Mouse (Mus musculus) thymus, adult 18-20 months (tissue): Measurements from ENCODE around the gene T.
"Not testable (repeated sequence)": the region's sequence is repeated elsewhere in the genome, so short reads cannot be mapped to it uniquely, and the experiment has no call there.

Experiments
- DNase-seq, 2 experiments: peaks; one replicate each; pipeline ENCODE4 v3.0.0; 2022; ENCODE audit warnings: mixed read lengths in 2 of 2

T gene

DNA sequence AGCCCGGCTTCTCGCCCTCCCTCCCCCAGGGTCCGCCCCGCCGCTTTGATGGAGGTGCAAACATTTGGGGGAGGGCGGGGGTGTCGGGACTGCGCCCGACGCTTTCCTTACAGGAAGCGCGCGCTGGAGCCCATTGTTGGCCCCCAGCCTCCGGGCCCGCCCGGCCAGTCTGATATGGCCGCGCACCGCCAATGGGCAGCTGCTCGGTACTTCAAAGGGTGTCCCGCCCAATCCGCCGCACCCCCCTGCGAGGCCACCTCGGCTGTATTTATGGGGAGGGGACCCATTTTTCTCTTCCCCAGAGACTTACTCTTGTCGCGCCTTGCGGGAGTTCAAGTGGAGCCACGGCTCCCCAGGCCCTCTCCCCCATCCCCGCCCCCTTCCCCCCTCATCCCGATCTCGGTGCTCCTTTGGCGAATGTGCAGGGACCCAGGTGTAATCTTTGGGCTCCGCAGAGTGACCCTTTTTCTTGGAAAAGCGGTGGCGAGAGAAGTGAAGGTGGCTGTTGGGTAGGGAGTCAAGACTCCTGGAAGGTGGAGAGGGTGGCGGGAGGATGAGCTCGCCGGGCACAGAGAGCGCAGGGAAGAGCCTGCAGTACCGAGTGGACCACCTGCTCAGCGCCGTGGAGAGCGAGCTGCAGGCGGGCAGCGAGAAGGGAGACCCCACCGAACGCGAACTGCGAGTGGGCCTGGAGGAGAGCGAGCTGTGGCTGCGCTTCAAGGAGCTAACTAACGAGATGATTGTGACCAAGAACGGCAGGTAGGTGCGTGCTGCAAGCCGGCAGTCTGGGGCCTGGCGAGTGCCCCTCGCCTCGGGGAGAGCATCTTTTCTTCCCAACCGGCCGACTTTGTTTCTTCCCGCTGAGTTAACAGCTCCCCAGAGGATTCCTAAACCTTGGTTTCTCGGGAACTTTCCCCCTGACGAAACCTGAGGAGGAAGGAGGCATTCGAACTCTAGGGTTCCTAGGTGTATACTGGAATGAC, at the start of gene T:
T (plus strand) TSS at position 446 of the 983 bp plus-strand sequence.
- no peak for DNase-seq

DNA sequence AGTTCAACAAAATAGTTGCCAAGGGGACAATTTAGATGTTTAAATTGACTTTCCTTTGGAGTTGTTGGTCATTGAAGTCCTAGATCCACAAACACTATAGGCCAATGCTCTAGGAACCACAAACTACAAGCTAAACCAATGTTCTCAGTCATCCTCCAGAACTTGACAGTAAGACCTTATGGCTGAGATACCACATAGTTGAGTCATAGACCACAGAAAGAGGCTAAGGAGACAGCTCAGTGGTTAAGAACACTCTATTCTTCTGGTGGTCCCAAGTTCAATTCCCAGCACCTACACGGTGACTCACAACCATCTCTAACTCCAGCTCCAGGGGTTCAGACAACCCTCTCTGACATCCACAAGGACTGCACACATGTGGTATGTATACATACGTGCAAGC, 48.8 kb upstream of the T start:
- DNase-seq: no peak

DNA sequence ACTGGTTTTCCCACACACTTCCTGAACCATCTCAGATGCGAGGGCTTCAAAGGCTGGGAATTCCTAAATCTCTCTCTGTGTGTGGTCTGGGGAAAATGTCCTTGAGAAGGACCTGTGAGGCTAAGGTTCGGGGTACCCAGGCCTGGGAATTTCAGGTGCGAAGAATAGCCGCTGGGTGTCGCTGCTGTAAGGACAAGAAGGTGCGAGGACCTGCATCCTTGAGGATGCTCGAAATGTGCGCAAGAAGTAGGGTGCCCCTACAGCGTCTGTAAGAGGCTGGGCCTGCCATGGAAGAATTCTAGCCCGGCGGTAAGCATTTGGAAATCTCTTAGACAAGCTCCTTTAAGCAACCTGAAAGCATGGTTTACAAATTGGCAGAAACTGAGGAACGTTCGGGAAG, 45.8 kb upstream of the T start:
- DNase-seq: no peak

DNA sequence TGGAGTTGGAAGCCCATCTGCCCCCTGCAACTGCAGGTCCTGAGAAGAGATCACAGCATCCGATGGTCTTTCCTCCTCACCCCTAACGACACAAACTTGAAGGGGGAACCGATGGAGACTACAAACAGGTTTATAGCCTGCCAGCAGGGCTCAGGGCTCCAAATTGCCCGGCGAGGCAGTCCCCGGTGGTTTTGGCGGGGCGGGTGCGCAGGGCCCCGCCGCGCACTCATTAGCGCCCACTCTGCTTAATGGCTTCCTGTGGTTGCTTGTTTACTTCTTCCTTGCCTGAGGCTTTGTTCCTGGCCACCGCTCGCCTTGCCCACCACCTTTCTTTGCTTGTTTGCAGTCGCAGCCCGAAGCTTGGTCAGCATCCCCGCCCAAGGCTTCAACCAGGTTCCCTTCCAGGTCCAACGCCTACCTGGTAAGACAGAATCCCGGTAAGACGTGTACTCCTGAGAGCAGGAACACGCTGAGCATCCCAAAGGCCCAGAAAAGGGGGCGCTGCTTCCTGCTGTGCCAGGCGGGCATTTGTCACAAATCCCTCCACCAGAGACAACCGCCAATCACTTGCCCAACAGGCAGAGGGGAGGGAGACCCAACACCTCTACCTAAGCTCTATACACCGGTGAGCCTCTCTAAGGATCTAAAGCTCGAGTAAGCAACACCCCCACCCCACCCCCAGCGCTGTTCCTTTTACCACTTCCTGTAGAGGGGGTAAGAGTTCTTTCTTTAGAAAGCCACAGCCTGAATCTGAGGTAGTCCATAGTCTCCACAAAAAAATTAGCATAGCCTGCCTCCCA, 45.0 kb upstream of the T start:
- DNase-seq: no peak

DNA sequence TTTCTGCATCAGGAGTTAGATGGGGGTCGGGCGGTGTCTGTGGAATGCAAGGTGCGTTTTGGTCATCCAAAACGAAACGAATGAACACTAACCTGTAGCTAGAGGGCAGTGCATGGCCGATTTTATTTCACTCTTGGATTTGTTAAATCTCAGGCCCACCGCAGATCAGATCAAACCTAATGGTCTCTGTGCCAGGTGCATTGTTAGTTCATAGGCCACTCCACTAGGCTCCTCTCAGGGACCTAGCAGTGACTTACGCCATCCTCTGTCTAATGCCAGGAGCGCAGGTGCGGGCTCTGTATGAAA, 44.5 kb upstream of the T start:
- no peak for DNase-seq

DNA sequence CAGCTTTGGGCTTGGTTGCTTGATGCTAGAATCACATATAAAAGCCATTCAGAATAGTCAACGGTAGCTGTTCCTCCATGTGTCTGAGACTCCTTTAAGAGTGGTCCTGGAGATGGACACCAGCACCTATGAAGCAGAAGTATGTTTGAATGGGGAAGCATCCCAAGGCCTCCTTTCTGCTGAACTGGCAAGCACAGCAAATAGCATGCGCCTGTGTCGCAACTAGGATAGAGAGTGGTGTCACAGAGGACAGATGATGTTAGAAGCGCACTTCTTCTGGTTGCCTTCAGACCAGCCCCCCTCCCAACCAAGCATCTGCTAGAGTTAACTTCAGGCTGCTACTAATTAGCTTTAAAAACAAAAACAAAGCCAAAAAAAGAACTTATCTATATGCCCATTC, 43.7 kb upstream of the T start:
- DNase-seq: no peak

DNA sequence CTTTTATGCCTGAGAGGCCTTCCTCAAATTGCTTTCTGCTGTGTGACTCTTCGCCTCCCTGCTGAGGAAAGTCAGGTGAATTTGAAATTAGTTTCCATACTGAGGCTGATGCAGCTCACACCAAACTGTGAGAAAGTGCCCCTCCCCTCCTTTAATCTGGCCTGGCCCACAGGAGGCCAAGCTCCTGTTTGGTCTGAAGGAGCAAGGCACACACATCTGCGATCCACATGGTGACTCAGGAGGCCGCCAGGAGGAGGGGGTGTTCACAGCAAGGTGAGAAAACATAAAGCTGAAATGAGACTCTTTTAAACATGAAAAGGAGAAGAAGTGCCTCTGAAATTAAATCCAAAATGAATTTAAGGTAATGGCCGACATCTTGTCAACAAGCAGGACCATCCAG, 37.9 kb upstream of the T start:
- no peak for DNase-seq

DNA sequence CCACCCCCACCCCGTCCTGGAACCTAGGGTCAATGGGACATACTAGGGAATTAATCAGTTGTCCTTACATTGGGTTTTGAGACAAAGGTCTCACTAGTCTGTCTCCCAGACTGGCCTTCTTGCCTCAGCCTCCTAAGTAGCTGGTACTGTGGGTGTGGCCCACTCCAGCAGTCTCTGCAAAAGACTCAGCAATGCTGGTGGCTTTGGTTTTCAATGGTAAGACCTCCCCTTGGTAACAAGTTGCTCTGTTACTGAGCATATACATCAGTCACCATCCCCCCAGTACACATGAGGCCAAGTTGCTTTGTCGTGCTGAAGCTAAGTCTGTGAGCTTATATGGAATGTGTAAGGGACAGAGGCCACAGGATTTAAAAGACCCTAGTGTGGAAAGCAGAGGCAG, 36.3 kb upstream of the T start:
- DNase-seq: no peak

DNA sequence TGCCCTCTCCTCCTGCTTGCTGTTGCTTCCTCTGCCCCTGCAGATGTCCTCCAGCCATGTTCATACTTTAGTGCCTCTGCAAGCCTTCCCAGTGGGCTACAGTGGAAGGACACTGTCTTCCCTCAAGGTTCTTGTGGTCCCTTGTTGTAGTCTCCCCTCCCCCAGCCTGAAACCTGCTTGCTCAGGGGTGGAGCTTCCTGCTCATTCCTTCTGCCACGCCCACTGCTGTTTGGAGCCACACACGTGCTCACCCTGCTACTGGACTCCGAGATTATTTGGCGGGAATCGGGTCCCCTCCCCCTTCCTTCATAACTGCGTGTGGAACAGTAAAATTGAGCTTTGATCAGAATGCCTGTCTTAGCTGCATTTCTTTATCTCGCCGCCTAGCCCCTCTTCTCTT, 30.3 kb upstream of the T start:
- DNase-seq: not testable (repeated sequence)

DNA sequence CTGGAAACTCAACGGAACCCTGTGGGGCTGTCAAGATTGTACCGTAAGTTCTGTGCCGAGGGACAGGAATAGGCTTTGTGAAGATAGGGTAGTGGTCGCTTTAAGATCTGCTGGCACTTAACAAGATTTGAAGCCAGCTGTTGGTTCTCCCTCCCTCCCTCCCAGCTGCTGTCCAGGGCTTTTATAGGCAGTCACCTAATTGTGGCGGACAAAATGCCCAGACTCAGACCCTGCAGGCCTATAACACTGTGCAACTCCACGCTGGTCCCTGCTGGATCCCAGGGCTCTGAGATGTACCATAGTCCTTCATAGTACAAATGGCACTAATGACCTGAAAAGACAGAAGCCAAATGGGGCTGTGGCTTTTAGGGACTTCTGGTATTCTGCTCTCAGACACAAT, 27.9 kb upstream of the T start:
- DNase-seq: no peak

DNA sequence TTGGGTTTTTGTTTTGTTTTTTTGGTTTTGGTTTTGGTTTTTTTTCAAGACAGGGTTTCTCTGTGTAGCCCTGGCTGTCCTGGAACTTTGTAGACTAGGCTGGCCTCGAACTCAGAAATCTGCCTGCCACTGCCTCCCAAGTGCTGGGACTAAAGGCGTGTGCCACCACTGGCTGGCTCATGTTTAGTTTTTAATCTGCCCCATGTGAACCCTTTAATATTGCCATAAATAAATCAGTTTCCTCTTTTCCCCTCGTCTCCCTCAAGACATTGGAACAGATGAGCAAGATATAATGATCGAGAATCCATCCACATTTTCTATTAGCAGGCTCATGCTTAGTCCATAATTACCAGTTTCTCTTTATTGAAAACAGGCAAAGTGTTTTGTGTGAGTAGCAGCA, 26.2 kb upstream of the T start:
- DNase-seq: not testable (repeated sequence)

DNA sequence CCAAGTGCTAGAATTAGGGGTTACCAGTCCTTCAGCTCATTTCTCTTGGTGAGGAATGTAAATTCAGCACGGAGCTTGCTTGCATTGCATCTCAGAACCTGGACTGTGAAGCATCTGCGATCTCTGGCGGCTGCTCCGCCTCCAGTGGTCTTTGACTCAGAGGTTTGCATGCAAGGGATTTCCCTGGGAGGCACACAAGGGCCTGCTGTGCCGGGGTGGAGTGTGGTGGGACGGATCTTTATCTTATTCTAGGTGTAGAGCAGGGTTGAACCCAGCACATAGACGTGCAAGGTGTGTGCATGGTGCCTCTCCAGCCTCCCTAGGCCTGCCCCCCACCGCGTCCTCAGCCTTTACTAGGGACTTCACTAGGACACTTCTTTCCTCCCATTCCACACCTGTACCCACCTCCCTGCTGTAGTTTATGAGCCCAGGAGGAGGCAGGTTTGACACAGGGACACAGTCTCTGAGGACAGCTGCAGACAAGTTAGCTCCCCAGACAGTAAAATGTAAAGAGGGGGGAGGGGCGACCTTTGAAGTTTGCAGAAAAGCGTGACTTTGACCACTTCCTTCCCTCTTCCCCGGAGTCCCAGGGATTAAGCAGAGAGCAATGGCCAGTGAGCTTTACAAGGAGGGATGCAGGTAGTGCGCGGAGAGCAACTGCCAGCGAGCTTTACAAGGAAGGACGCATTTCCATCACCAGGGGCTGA, 25.5 kb upstream of the T start:
- no peak for DNase-seq

DNA sequence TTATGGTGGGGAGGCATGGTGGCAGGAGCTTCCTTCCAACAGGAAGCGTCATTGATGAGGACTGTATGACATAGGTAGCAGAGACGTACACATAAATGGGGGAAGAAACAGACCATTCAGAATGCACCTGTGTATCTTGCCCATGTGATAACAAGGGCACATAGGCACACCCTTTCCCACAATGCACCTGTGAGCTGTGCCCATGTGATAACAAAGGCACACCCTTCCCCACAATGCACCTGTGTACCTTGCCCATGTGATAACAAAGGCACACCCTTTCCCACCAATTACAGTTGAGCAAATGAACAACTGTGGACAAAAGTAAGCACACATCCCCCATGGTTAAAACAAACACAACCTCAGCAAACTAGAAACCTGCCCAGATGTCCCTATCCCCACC, 23.9 kb upstream of the T start:
- DNase-seq: no peak

DNA sequence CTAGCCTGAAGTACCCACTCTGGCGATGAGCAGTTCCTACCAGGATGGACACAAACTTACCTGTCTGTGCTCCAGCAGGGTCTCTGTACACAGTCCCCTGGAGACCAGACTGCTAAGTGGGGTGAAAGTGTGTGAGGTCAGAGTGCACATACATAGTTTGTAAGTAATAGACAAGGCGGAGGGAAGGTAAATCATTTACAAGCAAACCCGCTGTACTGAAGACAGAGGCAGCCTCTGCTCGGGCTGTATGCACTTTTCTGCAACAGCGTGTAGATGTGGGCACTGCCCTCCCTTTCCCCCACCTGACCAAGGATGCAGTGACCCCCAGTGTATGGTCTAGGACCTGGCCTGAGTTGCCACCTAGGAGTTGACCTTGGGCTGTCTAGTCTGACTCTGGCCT, 20.6 kb upstream of the T start:
- no peak for DNase-seq

DNA sequence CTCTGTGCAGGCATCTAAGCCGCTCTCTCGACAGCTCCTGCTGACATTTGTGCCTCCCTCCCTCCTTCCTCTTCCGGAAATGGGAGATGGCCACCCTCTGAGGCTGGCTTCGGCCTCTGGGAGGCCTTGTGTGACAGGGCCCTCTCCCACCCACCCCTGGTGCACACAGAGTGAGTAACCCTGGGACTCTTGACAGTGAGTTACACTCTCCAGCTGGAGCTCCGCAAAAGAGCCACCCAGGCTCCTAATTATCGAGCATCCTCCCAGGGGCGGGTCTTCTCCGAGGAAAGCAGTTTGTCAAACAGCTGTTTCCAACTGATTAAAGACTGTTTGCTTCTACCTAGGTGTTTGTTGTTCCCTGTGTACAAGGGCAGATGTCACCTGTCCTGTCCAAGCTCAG, 18.7 kb upstream of the T start:
- no peak for DNase-seq

DNA sequence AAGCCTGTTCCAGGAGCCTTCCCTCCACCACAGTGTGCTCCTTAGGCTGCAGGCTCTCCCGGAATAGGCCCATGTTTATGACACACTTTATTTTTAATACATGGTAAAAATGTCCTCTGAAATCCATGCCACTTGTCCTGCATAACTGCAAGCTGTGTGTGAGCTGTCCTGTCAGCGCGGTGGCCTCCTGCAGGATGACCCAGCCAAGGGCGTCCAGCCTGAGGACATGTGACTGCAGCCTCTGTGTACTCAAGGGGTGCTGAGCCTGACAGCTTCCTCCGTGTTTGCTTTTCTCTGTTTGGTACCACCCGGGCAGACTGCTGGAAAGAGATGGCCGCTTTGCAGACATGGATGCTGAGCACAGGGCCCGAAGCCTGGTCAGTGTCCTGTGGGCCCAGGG, 17.4 kb upstream of the T start:
- DNase-seq: no peak

DNA sequence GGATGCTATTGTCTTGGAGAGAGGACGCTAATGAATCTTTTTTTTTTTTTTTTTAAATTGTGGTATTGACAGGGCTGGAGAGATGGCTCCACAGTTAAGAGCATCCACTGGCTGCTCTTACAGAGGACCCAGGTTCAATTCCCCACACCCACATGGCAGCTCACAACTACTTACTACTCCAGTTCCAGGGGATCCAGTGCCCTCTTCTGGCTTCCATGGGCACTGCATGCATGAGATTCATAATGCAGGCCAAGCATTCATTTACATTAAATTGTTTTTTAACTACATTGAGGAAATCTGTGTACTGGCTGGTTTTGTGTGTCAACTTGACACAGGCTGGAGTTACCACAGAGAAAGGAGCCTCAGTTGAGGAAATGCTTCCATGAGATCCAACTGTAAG, 13.5 kb upstream of the T start:
- no peak for DNase-seq

DNA sequence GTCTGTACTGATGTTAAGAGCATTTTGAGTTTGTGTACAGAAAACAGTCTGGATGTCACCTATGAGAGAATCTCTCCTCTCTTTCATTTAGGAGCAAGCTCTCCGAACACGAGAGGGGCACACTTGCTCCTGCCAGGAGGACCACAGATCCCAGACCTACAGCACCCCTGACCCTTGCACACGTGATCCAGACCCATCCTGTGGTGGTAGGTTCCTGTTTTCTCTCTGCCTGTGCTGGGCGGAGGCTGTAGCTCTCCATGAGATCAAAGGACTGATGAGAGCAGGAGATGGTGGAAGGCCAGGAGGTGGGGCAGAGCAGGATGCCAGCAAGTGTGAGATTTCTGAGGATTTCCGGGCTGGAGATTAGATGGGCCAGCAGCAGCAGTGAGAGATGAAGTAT, 12.7 kb upstream of the T start:
- DNase-seq: no peak

DNA sequence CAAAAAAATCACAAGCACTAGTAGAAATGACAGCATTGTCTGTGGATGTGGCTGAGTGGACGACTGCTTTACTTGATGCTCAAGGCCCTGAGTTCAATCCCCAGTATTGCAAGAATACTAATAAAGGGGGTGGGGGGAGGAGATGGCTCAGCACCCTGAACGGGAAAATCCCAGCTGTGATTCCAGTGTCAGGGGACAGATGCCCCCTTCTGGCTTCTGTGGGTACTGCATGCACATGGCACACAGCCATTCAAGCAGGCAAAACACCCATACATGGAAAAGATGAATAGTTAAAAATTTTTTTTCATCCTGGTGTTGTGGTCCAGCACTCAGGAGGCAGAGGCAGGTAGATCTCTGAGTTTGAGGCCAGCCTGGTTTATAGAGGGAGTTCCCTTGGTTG, 10.9 kb upstream of the T start:
- no peak for DNase-seq

DNA sequence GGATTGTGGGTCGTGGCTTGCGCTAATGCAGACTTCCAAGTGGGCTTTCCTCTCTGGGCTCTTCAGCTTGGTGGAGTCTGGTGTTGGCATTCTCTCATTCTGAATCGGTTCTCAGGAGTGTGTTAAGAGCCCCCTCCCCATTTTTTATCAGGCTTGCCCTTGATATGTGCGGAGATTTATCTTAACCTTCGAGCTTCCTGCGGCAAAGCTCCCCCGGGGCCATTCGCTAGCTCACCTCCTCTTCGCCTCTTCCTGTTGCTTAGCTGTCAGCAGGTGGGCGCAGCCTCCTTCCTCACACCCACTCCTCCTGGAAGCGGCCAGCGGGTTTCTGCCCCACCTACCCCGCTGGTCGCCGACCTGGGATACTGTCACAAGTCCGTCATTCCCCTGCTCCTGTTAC, 4.8 kb upstream of the T start:
- no peak for DNase-seq

DNA sequence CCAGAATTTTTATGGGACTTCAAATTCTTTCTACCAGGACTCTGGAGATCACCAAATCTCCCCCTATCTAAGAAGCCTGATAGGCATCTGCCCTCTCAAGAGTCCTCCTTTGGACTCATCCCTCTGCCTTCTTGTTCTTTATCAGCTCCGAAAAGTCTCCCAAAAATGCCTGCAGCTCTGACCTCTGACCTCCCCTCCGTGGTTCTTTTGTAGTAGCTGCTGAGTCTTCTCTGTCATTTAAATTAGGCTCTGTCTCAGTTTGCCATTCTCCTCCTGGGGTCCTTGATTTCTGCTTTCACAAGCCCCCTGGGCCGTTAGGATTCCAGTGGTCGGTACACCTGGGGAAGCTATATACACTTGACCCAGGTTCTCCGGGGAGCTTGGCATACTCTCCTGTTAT, 4.3 kb upstream of the T start:
- DNase-seq: no peak

DNA sequence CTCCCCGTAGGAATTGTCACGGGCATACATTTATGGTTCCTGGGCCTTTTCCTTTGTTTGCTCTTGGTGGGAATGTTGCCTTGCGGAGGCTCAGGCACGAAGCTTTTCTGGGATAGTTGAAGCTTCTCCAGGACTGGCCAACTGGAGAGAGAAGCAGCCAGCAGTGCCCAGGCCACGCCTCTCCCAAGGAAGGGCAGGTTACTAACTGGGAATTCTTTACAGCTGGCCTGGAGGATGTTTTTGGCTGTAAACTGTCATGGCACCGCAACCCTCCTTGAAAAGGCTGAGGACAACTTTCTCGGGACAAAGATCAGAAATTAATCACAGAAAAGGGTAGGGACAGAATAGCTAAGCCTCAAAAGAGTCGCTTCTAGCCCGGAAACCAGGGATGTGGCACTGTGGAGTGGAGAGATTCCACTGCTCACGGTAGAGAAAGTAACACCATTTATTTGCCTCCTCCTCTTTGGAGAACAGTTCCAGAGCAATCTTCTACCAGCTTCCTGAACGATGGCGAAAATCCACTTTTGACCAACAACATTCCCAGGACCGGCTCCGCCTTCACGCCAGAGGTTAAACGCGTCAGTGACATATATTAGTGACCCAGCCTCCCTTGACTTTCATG, 1.9 kb upstream of the T start:
- DNase-seq: no peak
